Mouse (Mus musculus): ENCODE data around the gene Pccb.

The Pccb gene

DNA sequence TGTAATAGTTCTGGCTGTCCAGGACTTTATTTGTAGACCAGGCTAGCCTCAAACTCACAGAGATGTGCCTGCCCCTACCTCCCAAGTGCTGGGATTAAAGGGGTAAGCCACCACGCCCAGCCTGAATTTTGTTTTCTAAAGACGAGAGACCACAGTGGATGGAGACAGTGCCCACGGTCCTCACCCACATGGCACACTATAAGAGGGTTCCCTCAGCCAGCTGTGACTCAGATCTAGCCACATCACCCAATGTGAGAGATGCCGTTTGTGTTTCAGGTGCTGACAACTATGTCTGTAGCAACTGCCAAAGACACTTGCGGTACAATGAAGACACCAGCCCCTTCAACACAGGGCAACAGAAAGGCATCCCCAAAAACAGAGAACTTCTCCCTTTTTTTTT is 47.7 kb downstream of the Pccb start:
- no peak for DNase-seq (ENCODE audit: low spot score)

- DNase-seq (ENCODE audit: low spot score): no peak
Measured at GRCm38 (mm10) chr9:100984381-100985310, 50.1 kb downstream of the Pccb start.

- DNase-seq (ENCODE audit: low spot score): no peak
Measured at GRCm38 (mm10) chr9:100982786-100983185, 51.9 kb downstream of the Pccb start.

DNA sequence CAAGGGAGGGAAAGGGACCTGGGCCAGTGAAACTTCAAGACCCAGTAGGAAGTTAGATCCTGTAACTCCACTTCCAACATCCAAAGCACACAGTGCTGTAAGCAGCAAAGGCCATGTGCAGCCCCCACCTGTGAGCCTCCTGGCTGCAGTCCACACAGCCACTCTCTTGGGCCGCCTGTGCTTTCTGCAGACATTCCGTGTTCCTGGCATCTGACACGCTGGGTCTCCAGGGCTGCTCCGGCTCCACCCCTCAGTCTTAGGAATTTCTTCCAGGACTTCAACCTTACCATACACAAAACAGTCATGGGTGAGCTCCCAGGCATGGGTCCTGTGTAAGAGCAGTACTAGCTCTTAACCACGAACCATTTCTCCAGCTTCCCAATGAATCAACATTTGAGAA is 55.4 kb downstream of the Pccb start:
- no peak for DNase-seq (ENCODE audit: low spot score)

- no peak for DNase-seq (ENCODE audit: low spot score)
Measured at GRCm38 (mm10) chr9:100978666-100979065, 56.0 kb downstream of the Pccb start.

- DNase-seq (ENCODE audit: low spot score): no peak
Measured at GRCm38 (mm10) chr9:100969461-100969860, 65.2 kb downstream of the Pccb start.

GRCm38 (mm10) chr9:100964106-100964505 is 70.6 kb downstream of the Pccb start:
- DNase-seq (ENCODE audit: low spot score): no peak

DNA sequence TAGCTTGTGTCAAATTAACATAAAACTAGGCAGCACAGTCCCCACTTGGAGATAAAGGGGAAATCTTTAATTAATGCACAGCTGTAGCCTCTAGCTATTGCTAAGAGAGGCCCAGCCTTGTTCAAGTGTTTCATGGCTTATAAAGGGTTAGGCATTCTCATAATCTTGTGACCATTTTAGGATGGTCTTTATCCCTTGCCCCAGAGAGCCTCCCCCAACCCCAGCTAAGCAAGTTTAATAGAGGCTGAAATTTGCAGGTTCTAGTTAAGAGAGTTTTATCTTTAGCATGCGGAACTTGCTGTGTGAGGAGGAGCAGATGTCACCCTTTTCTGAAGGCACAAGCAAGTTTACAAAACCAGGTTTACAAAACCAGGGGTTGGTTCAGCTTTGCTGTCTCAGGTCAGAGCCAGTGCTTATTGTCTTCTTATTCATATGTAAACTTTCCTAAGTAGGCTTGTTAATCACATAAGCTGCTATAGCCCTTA is 71.2 kb downstream of the Pccb start:
- no peak for DNase-seq (ENCODE audit: low spot score)

DNA sequence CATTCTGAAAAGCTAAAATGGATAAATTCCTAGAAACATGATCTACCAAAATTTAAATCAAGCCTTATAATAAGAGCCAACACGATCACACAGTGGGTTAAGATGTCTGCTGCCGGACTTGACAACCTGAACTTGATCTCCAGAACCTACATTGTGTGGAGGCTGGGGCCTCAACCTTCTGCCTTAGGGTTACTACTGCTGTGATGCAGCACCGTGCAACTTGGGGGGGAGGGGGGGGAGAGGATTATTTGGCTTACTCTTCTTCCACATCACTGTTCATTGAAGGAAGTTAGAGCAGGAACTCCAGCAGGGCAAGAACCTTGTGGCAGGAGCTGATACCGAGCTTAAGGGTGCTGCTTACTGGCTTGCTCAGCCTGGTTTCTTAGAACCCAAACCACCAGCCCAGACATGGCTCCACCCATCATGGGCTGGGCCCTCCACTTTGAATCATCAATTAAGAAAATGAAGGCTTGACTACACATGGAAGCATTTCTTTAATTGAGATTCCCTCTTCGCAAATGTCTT is 71.7 kb downstream of the Pccb start:
- no peak for DNase-seq (ENCODE audit: low spot score)

DNA sequence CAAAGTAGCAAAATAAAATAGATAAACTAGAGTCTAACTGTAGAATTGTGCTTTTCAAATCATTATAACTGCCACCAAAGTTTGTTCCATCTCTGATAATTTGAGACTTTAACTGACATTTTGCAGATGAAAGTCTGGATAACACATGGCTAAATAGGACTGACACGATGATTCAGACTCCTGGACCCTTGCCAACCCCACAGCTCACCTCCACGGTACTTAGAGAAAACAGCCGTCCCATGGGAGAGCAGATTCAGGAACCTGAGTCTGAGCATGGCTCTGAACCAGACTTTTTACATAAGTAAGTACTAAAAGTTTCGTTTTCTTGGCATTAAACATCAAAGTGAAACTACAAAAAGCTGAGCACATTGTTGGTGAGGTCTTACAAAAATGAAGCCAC is 83.2 kb downstream of the Pccb start:
- DNase-seq (ENCODE audit: low spot score): no peak

- DNase-seq (ENCODE audit: low spot score): no peak
Measured at GRCm38 (mm10) chr9:100944677-100945365, 89.9 kb downstream of the Pccb start.

GRCm38 (mm10) chr9:100942042-100942441 is 92.7 kb downstream of the Pccb start:
- no peak for DNase-seq (ENCODE audit: low spot score)
